Mouse (Mus musculus): ENCODE data around the gene AW551984. TPM values are rescaled to one million over a fixed set of nuclear protein-coding genes. Genes with fewer than 3 reads are reported as not detected.

The AW551984 gene
- total RNA-seq (2023), result not detected

DNA sequence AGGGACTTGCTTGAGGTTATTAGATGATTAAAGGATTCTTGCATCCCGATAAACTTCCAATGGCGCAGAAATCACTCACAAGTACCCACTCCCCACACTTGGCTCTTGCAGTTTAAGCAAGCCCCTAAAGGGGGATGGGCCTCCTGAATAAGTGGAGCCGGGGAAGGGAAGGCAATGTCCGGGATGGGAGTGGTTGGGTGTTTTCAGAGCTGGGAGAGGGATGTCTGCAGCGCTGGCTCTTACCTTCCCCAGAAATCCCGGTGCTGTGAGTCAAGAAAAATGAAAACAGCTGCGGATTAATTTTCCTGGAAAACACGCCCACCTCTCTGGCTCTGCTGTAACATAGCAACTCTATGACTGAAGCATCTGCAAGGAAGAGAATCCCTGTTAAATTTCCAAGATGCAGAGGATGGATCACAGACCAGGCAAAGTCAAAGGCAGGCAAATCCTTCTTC, at the start of gene AW551984:
Gene AW551984, minus strand, starts transcription at position 405 of the 455 bp plus-strand sequence.

DNA sequence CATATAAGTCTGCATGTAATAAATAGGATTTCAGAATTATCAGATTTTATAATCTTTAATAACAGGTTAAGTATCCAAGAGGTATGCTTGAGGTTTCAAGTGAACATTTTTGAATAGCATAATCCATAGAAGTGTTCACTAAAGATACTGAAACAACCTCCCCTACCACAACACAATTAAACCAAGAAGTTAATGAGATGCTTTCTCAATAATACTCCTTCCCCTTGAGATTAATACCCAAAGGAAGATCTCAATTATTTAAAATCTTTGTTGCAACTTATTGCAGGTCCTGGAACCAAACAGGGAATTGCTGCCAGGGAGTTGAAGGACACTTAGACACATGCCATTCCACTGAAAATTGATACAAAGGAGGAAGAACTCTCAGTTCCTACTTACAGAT, 40.6 kb upstream of the AW551984 start, which contains the start of gene Olfr961:
Gene Olfr961, plus strand, starts transcription at position 301 of the 400 bp plus-strand sequence.

DNA sequence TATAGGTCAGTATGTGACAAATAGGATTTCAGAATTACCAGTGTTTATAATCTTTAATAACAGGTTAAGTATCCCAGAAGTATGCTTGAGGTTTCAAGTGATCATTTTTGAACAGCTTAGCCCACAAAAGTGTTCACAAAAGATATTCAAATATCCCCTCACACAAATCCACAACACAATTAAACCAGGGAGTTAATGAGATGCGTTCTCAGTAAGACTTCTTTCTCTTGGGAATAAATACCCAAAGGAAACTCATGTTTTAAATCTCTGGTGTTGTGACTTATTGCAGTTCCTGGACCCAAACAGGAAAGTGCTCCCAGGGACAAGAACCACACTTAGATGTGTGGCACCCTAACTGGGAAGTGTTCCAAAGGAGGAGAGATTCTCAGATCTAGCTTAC, 16.9 kb upstream of the AW551984 start, which contains the start of gene Olfr960:
Gene Olfr960, plus strand, starts transcription at position 301 of the 400 bp plus-strand sequence.

DNA sequence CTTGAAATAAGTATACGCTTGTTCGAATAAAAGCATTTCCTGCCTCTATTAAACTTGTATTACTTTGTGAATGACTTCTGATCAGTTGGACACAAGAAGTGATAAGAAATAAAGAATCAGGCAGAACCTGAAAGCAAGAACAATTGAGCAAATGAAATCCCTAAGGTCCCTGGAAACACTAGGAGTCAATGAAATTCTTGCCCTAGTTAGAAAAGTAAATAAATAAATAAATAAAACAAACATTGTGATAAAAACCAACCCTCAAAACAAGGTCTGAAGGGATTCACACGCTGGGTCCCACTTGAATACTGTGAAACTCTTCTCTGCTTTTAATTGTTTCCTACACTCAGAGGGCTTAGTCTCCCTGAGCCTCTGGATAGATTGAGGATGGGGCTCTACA, 6.2 kb upstream of the AW551984 start, which contains the start of gene Olfr148:
Gene Olfr148, plus strand, starts transcription at position 301 of the 400 bp plus-strand sequence.

DNA sequence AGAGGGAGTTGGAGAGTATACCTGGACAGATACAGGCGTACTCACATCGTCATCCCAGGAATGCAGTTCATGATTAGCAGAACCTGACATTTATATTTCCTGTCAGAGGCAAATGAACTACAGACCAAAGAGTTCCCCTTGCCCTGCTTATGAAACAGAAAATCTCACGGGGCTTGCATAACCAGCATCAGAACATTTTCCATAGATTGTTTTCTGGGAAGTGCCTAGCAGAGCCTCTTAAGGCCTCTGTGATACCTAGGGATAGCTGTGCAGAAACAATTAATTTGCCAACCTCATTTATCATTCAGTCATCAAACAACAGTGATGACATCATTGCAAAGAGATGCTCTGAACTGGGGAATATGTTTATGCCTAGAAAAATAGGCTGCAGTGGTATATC, 28.7 kb downstream of the AW551984 start, which contains the start of gene Olfr959:
Gene Olfr959, minus strand, starts transcription at position 101 of the 400 bp plus-strand sequence.

DNA sequence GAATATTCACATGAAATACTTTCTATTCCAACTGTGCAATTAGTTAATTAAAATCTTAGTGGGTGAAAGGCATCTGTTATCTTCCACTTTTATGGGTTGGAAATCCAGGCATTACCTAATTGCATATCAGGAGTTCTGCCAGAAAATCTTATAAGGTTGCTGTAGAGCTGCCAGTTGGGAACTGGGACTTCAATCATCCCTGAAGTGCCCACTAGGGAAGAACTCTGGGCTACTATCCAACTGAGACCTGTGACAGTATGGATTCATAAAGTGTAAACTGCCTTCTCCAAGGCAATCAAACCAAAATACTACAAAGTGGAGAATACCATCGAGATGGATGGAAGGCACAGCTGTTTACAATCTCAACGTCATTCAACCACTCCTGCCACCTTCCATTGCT, 50.3 kb downstream of the AW551984 start, which contains the start of gene Olfr958:
Gene Olfr958, minus strand, starts transcription at position 109 of the 400 bp plus-strand sequence.

Other genes with a start within 250 kb of the AW551984 start
- gene Olfr951, start 217.0 kb downstream of the AW551984 start, total RNA-seq (2023), result not detected
- not detected for gene Olfr952, start 177.3 kb downstream of the AW551984 start, total RNA-seq (2023)
- gene Olfr954, start 147.7 kb downstream of the AW551984 start, total RNA-seq (2023), result not detected
- gene Olfr955, start 132.5 kb downstream of the AW551984 start, total RNA-seq (2023), result not detected
- gene Olfr44, start 110.4 kb downstream of the AW551984 start, total RNA-seq (2023), result not detected
- gene Olfr957, start 88.6 kb downstream of the AW551984 start, total RNA-seq (2023), result not detected
- gene Olfr958, start 50.3 kb downstream of the AW551984 start, total RNA-seq (2023), result not detected
- gene Olfr959, start 28.8 kb downstream of the AW551984 start, total RNA-seq (2023), result not detected
- not detected for gene Olfr148, start 6.3 kb upstream of the AW551984 start, total RNA-seq (2023)
- gene Olfr960, start 17.0 kb upstream of the AW551984 start, total RNA-seq (2023), result not detected
- gene Olfr961, start 40.7 kb upstream of the AW551984 start, total RNA-seq (2023), result not detected
- not detected for gene Olfr963, start 62.8 kb upstream of the AW551984 start, total RNA-seq (2023)
- gene Olfr149, start 102.7 kb upstream of the AW551984 start, total RNA-seq (2023), result not detected
- gene Olfr965, start 107.0 kb upstream of the AW551984 start, total RNA-seq (2023), result not detected
- gene Olfr150, start 126.6 kb upstream of the AW551984 start, total RNA-seq (2023), result not detected
- not detected for gene Olfr967, start 141.8 kb upstream of the AW551984 start, total RNA-seq (2023)
- not detected for gene Olfr968, start 178.8 kb upstream of the AW551984 start, total RNA-seq (2023)
- not detected for gene Olfr969, start 186.5 kb upstream of the AW551984 start, total RNA-seq (2023)
- gene Olfr970, start 204.5 kb upstream of the AW551984 start, total RNA-seq (2023), result not detected
- gene Olfr971, start 232.5 kb upstream of the AW551984 start, total RNA-seq (2023), result not detected